Mouse (Mus musculus): ENCODE measurements around the gene C2cd4d. TPM values are rescaled to one million over a fixed set of nuclear protein-coding genes. Genes with fewer than 3 reads are reported as not detected.

The C2cd4d gene
- polyA plus RNA-seq, 1 experiment: 0.39 TPM

- TF ChIP-seq POLR2A (IDR thresholded peaks at IDR 0.05; ENCODE audit: control insufficient read depth, extremely low read depth, insufficient read depth, low read length, poor library complexity): no peak
- no peak for TF ChIP-seq CTCF (IDR thresholded peaks at IDR 0.05; ENCODE audit: borderline replicate concordance, control insufficient read depth, extremely low read depth, insufficient read depth, low read length, poor library complexity)
- WGBS: 17% methylated on average over 5 of the region's 5 CpGs
- Histone ChIP-seq H3K27me3 (ENCODE audit: control insufficient read depth, insufficient read depth, low read length) (no peaks in the 10 kb centered on the region), H3K4me1 (replicated peaks; ENCODE audit: control insufficient read depth, insufficient read depth, low read length) (peaks cover 55% of the 10 kb centered on the region), H3K36me3 (ENCODE audit: control insufficient read depth, insufficient read depth, low read length) (peaks cover 9% of the 10 kb centered on the region; the same call in 1 of the 2 replicates), H3K27ac (ENCODE audit: control insufficient read depth, insufficient read depth, low read length) (peak overlapping the region; percentile 83), H3K4me3 (ENCODE audit: control insufficient read depth, insufficient read depth, low read length) (peak overlapping the region; percentile 12; the same call in 1 of the 2 replicates)
- peak; percentile 73 for DNase-seq
Observed at GRCm38 (mm10) chr3:94382308-94382707, 20.1 kb downstream of the C2cd4d start.

GRCm38 (mm10) chr3:94383476-94383875 is 21.2 kb downstream of the C2cd4d start:
- no peaks in the 10 kb centered on the region for H3K27me3 ChIP-seq (ENCODE audit: control insufficient read depth, insufficient read depth, low read length)
- H3K4me3 ChIP-seq (ENCODE audit: control insufficient read depth, insufficient read depth, low read length): peak overlapping the region; percentile 44
- peaks cover 12% of the 10 kb centered on the region for H3K36me3 ChIP-seq (ENCODE audit: control insufficient read depth, insufficient read depth, low read length)
- no peak for DNase-seq
- H3K27ac ChIP-seq (ENCODE audit: control insufficient read depth, insufficient read depth, low read length): peak overlapping the region; percentile 76
- no peak for TF ChIP-seq CTCF (IDR thresholded peaks at IDR 0.05; ENCODE audit: borderline replicate concordance, control insufficient read depth, extremely low read depth, insufficient read depth, low read length, poor library complexity)
- TF ChIP-seq POLR2A (IDR thresholded peaks at IDR 0.05; ENCODE audit: control insufficient read depth, extremely low read depth, insufficient read depth, low read length, poor library complexity): no peak
- peaks cover 64% of the 10 kb centered on the region for H3K4me1 ChIP-seq (replicated peaks; ENCODE audit: control insufficient read depth, insufficient read depth, low read length)
- 40% methylated on average over 3 of the region's 3 CpGs for WGBS

- Histone ChIP-seq H3K27me3 (ENCODE audit: control insufficient read depth, insufficient read depth, low read length) (no peaks in the 10 kb centered on the region), H3K27ac (ENCODE audit: control insufficient read depth, insufficient read depth, low read length) (peak overlapping the region; percentile 98), H3K4me1 (replicated peaks; ENCODE audit: control insufficient read depth, insufficient read depth, low read length) (peaks cover 74% of the 10 kb centered on the region), H3K36me3 (ENCODE audit: control insufficient read depth, insufficient read depth, low read length) (peaks cover 44% of the 10 kb centered on the region), H3K4me3 (ENCODE audit: control insufficient read depth, insufficient read depth, low read length) (no peak overlapping the region)
- no peak for TF ChIP-seq CTCF (IDR thresholded peaks at IDR 0.05; ENCODE audit: borderline replicate concordance, control insufficient read depth, extremely low read depth, insufficient read depth, low read length, poor library complexity)
- no peak for TF ChIP-seq POLR2A (IDR thresholded peaks at IDR 0.05; ENCODE audit: control insufficient read depth, extremely low read depth, insufficient read depth, low read length, poor library complexity)
- 4% methylated on average over 4 of the region's 4 CpGs for WGBS
- peak; percentile 78 for DNase-seq
Observed at GRCm38 (mm10) chr3:94386671-94387070, 24.4 kb downstream of the C2cd4d start.

- H3K4me1 ChIP-seq (replicated peaks; ENCODE audit: control insufficient read depth, insufficient read depth, low read length): peaks cover 68% of the 10 kb centered on the region
- TF ChIP-seq POLR2A (IDR thresholded peaks at IDR 0.05; ENCODE audit: control insufficient read depth, extremely low read depth, insufficient read depth, low read length, poor library complexity) (no peak), CTCF (IDR thresholded peaks at IDR 0.05; ENCODE audit: borderline replicate concordance, control insufficient read depth, extremely low read depth, insufficient read depth, low read length, poor library complexity) (no peak)
- H3K27ac ChIP-seq (ENCODE audit: control insufficient read depth, insufficient read depth, low read length): peak overlapping the region; percentile 98
- DNase-seq: no peak
- no peaks in the 10 kb centered on the region for H3K27me3 ChIP-seq (ENCODE audit: control insufficient read depth, insufficient read depth, low read length)
- H3K36me3 ChIP-seq (ENCODE audit: control insufficient read depth, insufficient read depth, low read length): peaks cover 51% of the 10 kb centered on the region
- peak overlapping the region; percentile 4; the same call in 1 of the 2 replicates for H3K4me3 ChIP-seq (ENCODE audit: control insufficient read depth, insufficient read depth, low read length)
- WGBS: 86% methylated on average over 10 of the region's 10 CpGs
Observed at GRCm38 (mm10) chr3:94387391-94387790, 25.2 kb downstream of the C2cd4d start.

- peak; percentile 90 for DNase-seq
- H3K27me3 ChIP-seq (ENCODE audit: control insufficient read depth, insufficient read depth, low read length): no peaks in the 10 kb centered on the region
- 5% methylated on average over 5 of the region's 5 CpGs for WGBS
- peaks cover 58% of the 10 kb centered on the region for H3K36me3 ChIP-seq (ENCODE audit: control insufficient read depth, insufficient read depth, low read length)
- peak overlapping the region; percentile 98 for H3K27ac ChIP-seq (ENCODE audit: control insufficient read depth, insufficient read depth, low read length)
- no peak for TF ChIP-seq CTCF (IDR thresholded peaks at IDR 0.05; ENCODE audit: borderline replicate concordance, control insufficient read depth, extremely low read depth, insufficient read depth, low read length, poor library complexity)
- TF ChIP-seq POLR2A (IDR thresholded peaks at IDR 0.05; ENCODE audit: control insufficient read depth, extremely low read depth, insufficient read depth, low read length, poor library complexity): peak; percentile 71; the same call in 1 of the 2 replicates
- H3K4me1 ChIP-seq (replicated peaks; ENCODE audit: control insufficient read depth, insufficient read depth, low read length): peaks cover 68% of the 10 kb centered on the region
- H3K4me3 ChIP-seq (ENCODE audit: control insufficient read depth, insufficient read depth, low read length): peak overlapping the region; percentile 42
Observed at GRCm38 (mm10) chr3:94388047-94388446, 25.8 kb downstream of the C2cd4d start.

- Histone ChIP-seq H3K4me3 (ENCODE audit: control insufficient read depth, insufficient read depth, low read length) (peak overlapping the region; percentile 10; the same call in 1 of the 2 replicates), H3K36me3 (ENCODE audit: control insufficient read depth, insufficient read depth, low read length) (peaks cover 69% of the 10 kb centered on the region), H3K27me3 (ENCODE audit: control insufficient read depth, insufficient read depth, low read length) (no peaks in the 10 kb centered on the region), H3K4me1 (replicated peaks; ENCODE audit: control insufficient read depth, insufficient read depth, low read length) (peaks cover 54% of the 10 kb centered on the region), H3K27ac (ENCODE audit: control insufficient read depth, insufficient read depth, low read length) (peak overlapping the region; percentile 96)
- WGBS: 88% methylated on average over 16 of the region's 16 CpGs
- TF ChIP-seq CTCF (IDR thresholded peaks at IDR 0.05; ENCODE audit: borderline replicate concordance, control insufficient read depth, extremely low read depth, insufficient read depth, low read length, poor library complexity) (no peak), POLR2A (IDR thresholded peaks at IDR 0.05; ENCODE audit: control insufficient read depth, extremely low read depth, insufficient read depth, low read length, poor library complexity) (no peak)
- no peak for DNase-seq
Observed at GRCm38 (mm10) chr3:94389420-94389819, 27.2 kb downstream of the C2cd4d start.

GRCm38 (mm10) chr3:94391001-94391400 is 28.8 kb downstream of the C2cd4d start:
- peaks cover 71% of the 10 kb centered on the region for H3K36me3 ChIP-seq (ENCODE audit: control insufficient read depth, insufficient read depth, low read length)
- H3K4me3 ChIP-seq (ENCODE audit: control insufficient read depth, insufficient read depth, low read length): no peak overlapping the region
- 96% methylated on average over 5 of the region's 5 CpGs for WGBS
- H3K27ac ChIP-seq (ENCODE audit: control insufficient read depth, insufficient read depth, low read length): no peak overlapping the region
- no peaks in the 10 kb centered on the region for H3K27me3 ChIP-seq (ENCODE audit: control insufficient read depth, insufficient read depth, low read length)
- TF ChIP-seq POLR2A (IDR thresholded peaks at IDR 0.05; ENCODE audit: control insufficient read depth, extremely low read depth, insufficient read depth, low read length, poor library complexity) (no peak), CTCF (IDR thresholded peaks at IDR 0.05; ENCODE audit: borderline replicate concordance, control insufficient read depth, extremely low read depth, insufficient read depth, low read length, poor library complexity) (no peak)
- peaks cover 42% of the 10 kb centered on the region for H3K4me1 ChIP-seq (replicated peaks; ENCODE audit: control insufficient read depth, insufficient read depth, low read length)
- no peak for DNase-seq
